Mouse (Mus musculus): Measurements from ENCODE around the gene Mob4. TPM values are rescaled to one million over a fixed set of nuclear protein-coding genes. Genes with fewer than 3 reads are reported as not detected.

Mob4 gene
- polyA plus RNA-seq, 1 experiment from 2014 or later: 40.1 TPM

GRCm38 (mm10) chr1:55087932-55088610 lies 43.0 kb upstream of the Mob4 start, which contains the start of the genes Hspe1 and Hspd1:
Gene Hspe1 (plus strand): TSS chr1:55088132.
Gene Hspd1 (minus strand): TSS chr1:55088243.
- peaks cover 38% of the 10 kb centered on the region for H3K4me1 ChIP-seq (ENCODE audit: insufficient read depth)
- DNase-seq: peak; percentile 98
- peaks cover 18% of the 10 kb centered on the region for H3K36me3 ChIP-seq (replicated peaks; ENCODE audit: insufficient read depth, low read length)
- no peaks in the 10 kb centered on the region for H3K9me3 ChIP-seq (ENCODE audit: low read length)
- 4% methylated on average over 56 of the region's 76 CpGs for WGBS (ENCODE audit: insufficient replicate concordance)
- H3K4me2 ChIP-seq (ENCODE audit: low read depth, low read length): peak within 1 kb of the TSS; percentile 94
- no peaks in the 10 kb centered on the region for H3K27me3 ChIP-seq (ENCODE audit: insufficient read depth, low read length)
- TF ChIP-seq CTCF (IDR thresholded peaks at IDR 0.05; ENCODE audit: low read depth) (no peak), EP300 (IDR thresholded peaks at IDR 0.05; ENCODE audit: low read depth) (no peak)
- ATAC-seq: peak; percentile 91
- peak within 1 kb of the TSS; percentile 87 for H3K9ac ChIP-seq (replicated peaks)
- peak within 1 kb of the TSS; percentile 98 for H3K27ac ChIP-seq (ENCODE audit: low read depth)
- H3K4me3 ChIP-seq (ENCODE audit: low read depth, low read length): peak within 1 kb of the TSS; percentile 92

GRCm38 (mm10) chr1:55088611-55089497 lies 42.2 kb upstream of the Mob4 start:
- Histone ChIP-seq H3K9me3 (ENCODE audit: low read length) (no peaks in the 10 kb centered on the region), H3K27me3 (ENCODE audit: insufficient read depth, low read length) (no peaks in the 10 kb centered on the region), H3K27ac (ENCODE audit: low read depth) (peak overlapping the region; percentile 98), H3K4me3 (ENCODE audit: low read depth, low read length) (peak overlapping the region; percentile 92), H3K4me1 (ENCODE audit: insufficient read depth) (peaks cover 38% of the 10 kb centered on the region), H3K36me3 (replicated peaks; ENCODE audit: insufficient read depth, low read length) (peaks cover 13% of the 10 kb centered on the region), H3K4me2 (ENCODE audit: low read depth, low read length) (peak overlapping the region; percentile 94), H3K9ac (replicated peaks) (peak overlapping the region; percentile 87)
- no peak for ATAC-seq
- WGBS (ENCODE audit: insufficient replicate concordance): 6% methylated on average over 16 of the region's 16 CpGs
- no peak for DNase-seq
- TF ChIP-seq EP300 (IDR thresholded peaks at IDR 0.05; ENCODE audit: low read depth): no peak
- TF ChIP-seq CTCF (IDR thresholded peaks at IDR 0.05; ENCODE audit: low read depth): no peak

GRCm38 (mm10) chr1:55089498-55090064 lies 41.5 kb upstream of the Mob4 start:
- Histone ChIP-seq H3K9me3 (ENCODE audit: low read length) (no peaks in the 10 kb centered on the region), H3K36me3 (replicated peaks; ENCODE audit: insufficient read depth, low read length) (peaks cover 7% of the 10 kb centered on the region), H3K9ac (replicated peaks) (peak overlapping the region; percentile 87), H3K4me1 (ENCODE audit: insufficient read depth) (peaks cover 31% of the 10 kb centered on the region), H3K27me3 (ENCODE audit: insufficient read depth, low read length) (no peaks in the 10 kb centered on the region), H3K4me3 (ENCODE audit: low read depth, low read length) (peak overlapping the region; percentile 92), H3K4me2 (ENCODE audit: low read depth, low read length) (peak overlapping the region; percentile 94), H3K27ac (ENCODE audit: low read depth) (peak overlapping the region; percentile 98)
- TF ChIP-seq EP300 (IDR thresholded peaks at IDR 0.05; ENCODE audit: low read depth) (no peak), CTCF (IDR thresholded peaks at IDR 0.05; ENCODE audit: low read depth) (0 out of 2 replicates have a peak, but pooled peaks have one; percentile 11)
- DNase-seq (no peak), ATAC-seq (no peak)
- 73% methylated on average over 5 of the region's 5 CpGs for WGBS (ENCODE audit: insufficient replicate concordance)

- no peaks in the 10 kb centered on the region for H3K27me3 ChIP-seq (ENCODE audit: insufficient read depth, low read length)
- 71% methylated on average over 2 of the region's 2 CpGs for WGBS (ENCODE audit: insufficient replicate concordance)
- H3K4me1 ChIP-seq (ENCODE audit: insufficient read depth): peaks cover 12% of the 10 kb centered on the region; the same call in 1 of the 2 replicates
- H3K36me3 ChIP-seq (replicated peaks; ENCODE audit: insufficient read depth, low read length): peaks cover 7% of the 10 kb centered on the region
- no peak for DNase-seq
- no peaks in the 10 kb centered on the region for H3K9me3 ChIP-seq (ENCODE audit: low read length)
- ATAC-seq: no peak
- no peak overlapping the region for H3K4me3 ChIP-seq (ENCODE audit: low read depth, low read length)
- TF ChIP-seq CTCF (IDR thresholded peaks at IDR 0.05; ENCODE audit: low read depth) (no peak), EP300 (IDR thresholded peaks at IDR 0.05; ENCODE audit: low read depth) (no peak)
- no peak overlapping the region for H3K9ac ChIP-seq (replicated peaks)
- 0 out of 2 replicates have a peak overlapping the region, but pooled peaks have one; percentile 13 for H3K27ac ChIP-seq (ENCODE audit: low read depth)
- no peak overlapping the region for H3K4me2 ChIP-seq (ENCODE audit: low read depth, low read length)
Observed at GRCm38 (mm10) chr1:55092056-55092455, 39.0 kb upstream of the Mob4 start.

- DNase-seq (no peak), ATAC-seq (no peak)
- H3K4me3 ChIP-seq (ENCODE audit: low read depth, low read length): no peak overlapping the region
- no peaks in the 10 kb centered on the region for H3K27me3 ChIP-seq (ENCODE audit: insufficient read depth, low read length)
- H3K9ac ChIP-seq (replicated peaks): no peak overlapping the region
- TF ChIP-seq EP300 (IDR thresholded peaks at IDR 0.05; ENCODE audit: low read depth) (peak; percentile 70), CTCF (IDR thresholded peaks at IDR 0.05; ENCODE audit: low read depth) (no peak)
- no peak overlapping the region for H3K4me2 ChIP-seq (ENCODE audit: low read depth, low read length)
- H3K4me1 ChIP-seq (ENCODE audit: insufficient read depth): peaks cover 12% of the 10 kb centered on the region; the same call in 1 of the 2 replicates
- H3K27ac ChIP-seq (ENCODE audit: low read depth): no peak overlapping the region
- no peaks in the 10 kb centered on the region for H3K9me3 ChIP-seq (ENCODE audit: low read length)
- H3K36me3 ChIP-seq (replicated peaks; ENCODE audit: insufficient read depth, low read length): peaks cover 7% of the 10 kb centered on the region
- 50% methylated on average over 1 of the region's 1 CpGs for WGBS (ENCODE audit: insufficient replicate concordance)
Observed at GRCm38 (mm10) chr1:55092469-55092868, 38.6 kb upstream of the Mob4 start.
